Mouse (Mus musculus): ENCODE data around the gene Ucp1. TPM values are rescaled to one million over a fixed set of nuclear protein-coding genes. Genes with fewer than 3 reads are reported as not detected.
A peak's percentile ranks its signal among the peaks of the same experiment; 100 is the strongest.
"Not testable (repeated sequence)": the region's sequence is repeated elsewhere in the genome, so short reads cannot be mapped to it uniquely, and the experiment has no call there.

The Ucp1 gene
- polyA plus RNA-seq, 1 experiment from 2014 or later, result not detected

- no peak for DNase-seq
- no peaks in the 10 kb centered on the region for H3K36me3 ChIP-seq (replicated peaks; ENCODE audit: insufficient read depth, low read length)
- no peaks in the 10 kb centered on the region for H3K27me3 ChIP-seq (ENCODE audit: insufficient read depth, low read length)
- TF ChIP-seq CTCF (IDR thresholded peaks at IDR 0.05; ENCODE audit: low read depth) (no peak), EP300 (IDR thresholded peaks at IDR 0.05; ENCODE audit: low read depth) (no peak)
- no peak overlapping the region for H3K4me3 ChIP-seq (ENCODE audit: low read depth, low read length)
- ATAC-seq, result no peak
- H3K27ac ChIP-seq (ENCODE audit: low read depth), result no peak overlapping the region
- H3K9ac ChIP-seq (replicated peaks), result no peak overlapping the region
- no peaks in the 10 kb centered on the region for H3K4me1 ChIP-seq (ENCODE audit: insufficient read depth)
- H3K4me2 ChIP-seq (ENCODE audit: low read depth, low read length), result no peak overlapping the region
- WGBS (ENCODE audit: insufficient replicate concordance), result 49% methylated on average over 4 of the region's 4 CpGs
- H3K9me3 ChIP-seq (ENCODE audit: low read length), result no peaks in the 10 kb centered on the region
These were observed 7.2 kb downstream of the Ucp1 start for GRCm38 (mm10) chr8:83297375-83297774.

GRCm38 (mm10) chr8:83300135-83300534 lies 10.0 kb downstream of the Ucp1 start:
- no peak for ATAC-seq
- DNase-seq, result no peak
- H3K27me3 ChIP-seq (ENCODE audit: insufficient read depth, low read length), result no peaks in the 10 kb centered on the region
- no peak overlapping the region for H3K9ac ChIP-seq (replicated peaks)
- H3K4me1 ChIP-seq (ENCODE audit: insufficient read depth), result no peaks in the 10 kb centered on the region
- TF ChIP-seq EP300 (IDR thresholded peaks at IDR 0.05; ENCODE audit: low read depth) (no peak), CTCF (IDR thresholded peaks at IDR 0.05; ENCODE audit: low read depth) (peak; percentile 65)
- no peaks in the 10 kb centered on the region for H3K9me3 ChIP-seq (ENCODE audit: low read length)
- no peaks in the 10 kb centered on the region for H3K36me3 ChIP-seq (replicated peaks; ENCODE audit: insufficient read depth, low read length)
- no peak overlapping the region for H3K4me2 ChIP-seq (ENCODE audit: low read depth, low read length)
- no peak overlapping the region for H3K27ac ChIP-seq (ENCODE audit: low read depth)
- H3K4me3 ChIP-seq (ENCODE audit: low read depth, low read length), result no peak overlapping the region
- 52% methylated on average over 1 of the region's 1 CpGs for WGBS (ENCODE audit: insufficient replicate concordance)

GRCm38 (mm10) chr8:83304946-83305345 lies 14.8 kb downstream of the Ucp1 start:
- no peak overlapping the region for H3K9ac ChIP-seq (replicated peaks)
- no peak overlapping the region for H3K27ac ChIP-seq (ENCODE audit: low read depth)
- ATAC-seq (no peak), DNase-seq (no peak)
- no peak overlapping the region for H3K4me3 ChIP-seq (ENCODE audit: low read depth, low read length)
- WGBS (ENCODE audit: insufficient replicate concordance), result 89% methylated on average over 1 of the region's 1 CpGs
- H3K36me3 ChIP-seq (replicated peaks; ENCODE audit: insufficient read depth, low read length), result no peaks in the 10 kb centered on the region
- H3K4me1 ChIP-seq (ENCODE audit: insufficient read depth), result no peaks in the 10 kb centered on the region
- no peaks in the 10 kb centered on the region for H3K27me3 ChIP-seq (ENCODE audit: insufficient read depth, low read length)
- H3K4me2 ChIP-seq (ENCODE audit: low read depth, low read length), result no peak overlapping the region
- no peak for TF ChIP-seq CTCF (IDR thresholded peaks at IDR 0.05; ENCODE audit: low read depth)
- no peak for TF ChIP-seq EP300 (IDR thresholded peaks at IDR 0.05; ENCODE audit: low read depth)
- no peaks in the 10 kb centered on the region for H3K9me3 ChIP-seq (ENCODE audit: low read length)

- H3K27me3 ChIP-seq (ENCODE audit: insufficient read depth, low read length), result no peaks in the 10 kb centered on the region
- H3K4me3 ChIP-seq (ENCODE audit: low read depth, low read length), result no peak overlapping the region
- H3K4me1 ChIP-seq (ENCODE audit: insufficient read depth), result no peaks in the 10 kb centered on the region
- TF ChIP-seq EP300 (IDR thresholded peaks at IDR 0.05; ENCODE audit: low read depth) (no peak), CTCF (IDR thresholded peaks at IDR 0.05; ENCODE audit: low read depth) (no peak)
- no peaks in the 10 kb centered on the region for H3K9me3 ChIP-seq (ENCODE audit: low read length)
- ATAC-seq, result no peak
- no peak for DNase-seq
- H3K36me3 ChIP-seq (replicated peaks; ENCODE audit: insufficient read depth, low read length), result 0 out of 2 replicates have a peak, but pooled peaks cover 5% of the 10 kb centered on the region
- H3K4me2 ChIP-seq (ENCODE audit: low read depth, low read length), result no peak overlapping the region
- 84% methylated on average over 6 of the region's 6 CpGs for WGBS (ENCODE audit: insufficient replicate concordance)
- no peak overlapping the region for H3K27ac ChIP-seq (ENCODE audit: low read depth)
- H3K9ac ChIP-seq (replicated peaks), result no peak overlapping the region
These were observed 19.7 kb downstream of the Ucp1 start for GRCm38 (mm10) chr8:83309836-83310235.

DNA sequence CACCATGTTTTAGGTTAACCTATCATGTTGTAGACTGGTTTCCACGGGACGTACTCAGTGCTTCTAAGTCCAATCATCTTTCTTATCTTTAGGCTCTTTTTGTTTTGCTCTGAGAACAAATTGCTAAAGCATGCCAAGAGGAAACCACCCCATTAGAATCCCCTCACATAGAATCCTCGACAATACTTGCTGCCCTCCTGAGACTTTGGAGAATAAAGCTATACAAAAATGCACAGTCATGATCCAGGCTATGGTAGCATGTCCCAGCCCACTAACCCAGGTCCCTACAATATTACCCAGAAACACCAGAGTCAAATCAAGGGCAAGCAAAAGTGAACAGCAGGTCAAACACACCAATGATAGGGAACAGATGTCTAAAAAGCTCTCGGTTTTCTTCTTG lies 24.9 kb downstream of the Ucp1 start:
- 83% methylated on average over 4 of the region's 4 CpGs for WGBS (ENCODE audit: insufficient replicate concordance)
- not testable (repeated sequence) for DNase-seq; H3K27me3 ChIP-seq (ENCODE audit: insufficient read depth, low read length); H3K9me3 ChIP-seq (ENCODE audit: low read length); ATAC-seq; H3K9ac ChIP-seq (replicated peaks); H3K4me1 ChIP-seq (ENCODE audit: insufficient read depth); H3K27ac ChIP-seq (ENCODE audit: low read depth); H3K4me2 ChIP-seq (ENCODE audit: low read depth, low read length); H3K4me3 ChIP-seq (ENCODE audit: low read depth, low read length)
- peaks cover 29% of the 10 kb centered on the region for H3K36me3 ChIP-seq (replicated peaks; ENCODE audit: insufficient read depth, low read length)

- TF ChIP-seq EP300 (IDR thresholded peaks at IDR 0.05; ENCODE audit: low read depth), result no peak
- TF ChIP-seq CTCF (IDR thresholded peaks at IDR 0.05; ENCODE audit: low read depth), result no peak
- Histone ChIP-seq H3K4me3 (ENCODE audit: low read depth, low read length) (no peak overlapping the region), H3K27ac (ENCODE audit: low read depth) (no peak overlapping the region), H3K36me3 (replicated peaks; ENCODE audit: insufficient read depth, low read length) (peaks cover 32% of the 10 kb centered on the region), H3K4me1 (ENCODE audit: insufficient read depth) (no peaks in the 10 kb centered on the region), H3K9me3 (ENCODE audit: low read length) (no peaks in the 10 kb centered on the region), H3K4me2 (ENCODE audit: low read depth, low read length) (no peak overlapping the region), H3K9ac (replicated peaks) (no peak overlapping the region), H3K27me3 (ENCODE audit: insufficient read depth, low read length) (no peaks in the 10 kb centered on the region)
- no peak for ATAC-seq
- DNase-seq, result no peak
- WGBS (ENCODE audit: insufficient replicate concordance), result 83% methylated on average over 2 of the region's 2 CpGs
These were observed 25.5 kb downstream of the Ucp1 start for GRCm38 (mm10) chr8:83315691-83316090.

DNA sequence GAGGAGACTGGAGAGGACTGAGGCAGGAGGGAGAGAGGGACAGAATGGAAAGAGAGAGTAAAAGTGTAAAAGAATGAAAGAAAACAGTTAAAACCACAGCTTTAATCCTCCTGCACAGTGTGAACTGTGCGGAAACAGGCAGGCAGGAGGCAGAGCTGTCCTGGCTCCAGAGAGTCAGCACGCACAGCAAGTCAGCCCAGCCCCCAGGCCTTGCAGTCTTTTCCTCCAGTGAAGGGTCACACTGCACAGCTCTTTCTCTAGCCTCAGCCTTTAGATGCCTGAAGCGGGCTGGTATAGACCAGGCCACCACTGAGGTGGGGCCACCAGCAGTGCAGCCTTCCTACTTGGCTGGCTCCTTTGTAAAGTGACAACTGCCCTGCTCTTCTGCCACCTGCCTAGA lies 30.4 kb downstream of the Ucp1 start:
- H3K27me3 ChIP-seq (ENCODE audit: insufficient read depth, low read length), result no peaks in the 10 kb centered on the region
- TF ChIP-seq EP300 (IDR thresholded peaks at IDR 0.05; ENCODE audit: low read depth), result no peak
- no peak for TF ChIP-seq CTCF (IDR thresholded peaks at IDR 0.05; ENCODE audit: low read depth)
- no peak overlapping the region for H3K4me3 ChIP-seq (ENCODE audit: low read depth, low read length)
- no peaks in the 10 kb centered on the region for H3K9me3 ChIP-seq (ENCODE audit: low read length)
- no peak overlapping the region for H3K9ac ChIP-seq (replicated peaks)
- no peaks in the 10 kb centered on the region for H3K4me1 ChIP-seq (ENCODE audit: insufficient read depth)
- no peak overlapping the region for H3K27ac ChIP-seq (ENCODE audit: low read depth)
- no peak overlapping the region for H3K4me2 ChIP-seq (ENCODE audit: low read depth, low read length)
- no peak for DNase-seq
- 87% methylated on average over 3 of the region's 3 CpGs for WGBS (ENCODE audit: insufficient replicate concordance)
- H3K36me3 ChIP-seq (replicated peaks; ENCODE audit: insufficient read depth, low read length), result peaks cover 42% of the 10 kb centered on the region
- ATAC-seq, result no peak
